Mouse (Mus musculus): ENCODE measurements around the gene D630045J12Rik.

GRCm38 (mm10) chr6:38160556-38160955 is 93.3 kb downstream of the D630045J12Rik start:
- TF ChIP-seq POLR2A (IDR thresholded peaks at IDR 0.05; ENCODE audit: borderline replicate concordance, low read depth, low read length) = no peak
- no peak for TF ChIP-seq CTCF (IDR thresholded peaks at IDR 0.05; ENCODE audit: low read depth, low read length)

Measured in bone marrow macrophage, adult 2 months (primary cell).